Mouse (Mus musculus) ovary, postnatal 14 days (tissue): ENCODE measurements around the gene C1qtnf7.

Experiments
- DNase-seq: peaks from one replicate; pipeline ENCODE4 v3.0.0; 2022; ENCODE audit warnings: low spot score

C1qtnf7 gene

DNA sequence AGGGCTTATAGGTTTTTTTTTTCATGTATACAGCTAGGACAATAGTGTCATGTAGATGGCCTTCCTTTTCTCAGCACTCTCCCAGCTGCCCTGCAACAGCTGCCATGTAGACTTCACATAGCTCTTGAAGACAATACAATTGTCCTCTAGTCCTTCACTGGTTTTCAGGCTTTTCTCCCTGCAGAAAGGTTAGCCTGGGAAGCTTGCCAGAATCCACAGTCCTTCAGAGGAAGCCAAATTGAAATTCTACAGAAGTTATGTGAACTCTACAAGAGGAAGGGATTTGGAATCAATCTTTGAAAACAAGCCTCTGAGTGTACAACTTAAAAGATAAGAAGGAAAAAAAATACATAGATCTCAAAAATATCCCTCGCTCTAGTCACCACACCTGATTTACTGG lies 94.4 kb downstream of the C1qtnf7 start:
- DNase-seq = no peak

DNA sequence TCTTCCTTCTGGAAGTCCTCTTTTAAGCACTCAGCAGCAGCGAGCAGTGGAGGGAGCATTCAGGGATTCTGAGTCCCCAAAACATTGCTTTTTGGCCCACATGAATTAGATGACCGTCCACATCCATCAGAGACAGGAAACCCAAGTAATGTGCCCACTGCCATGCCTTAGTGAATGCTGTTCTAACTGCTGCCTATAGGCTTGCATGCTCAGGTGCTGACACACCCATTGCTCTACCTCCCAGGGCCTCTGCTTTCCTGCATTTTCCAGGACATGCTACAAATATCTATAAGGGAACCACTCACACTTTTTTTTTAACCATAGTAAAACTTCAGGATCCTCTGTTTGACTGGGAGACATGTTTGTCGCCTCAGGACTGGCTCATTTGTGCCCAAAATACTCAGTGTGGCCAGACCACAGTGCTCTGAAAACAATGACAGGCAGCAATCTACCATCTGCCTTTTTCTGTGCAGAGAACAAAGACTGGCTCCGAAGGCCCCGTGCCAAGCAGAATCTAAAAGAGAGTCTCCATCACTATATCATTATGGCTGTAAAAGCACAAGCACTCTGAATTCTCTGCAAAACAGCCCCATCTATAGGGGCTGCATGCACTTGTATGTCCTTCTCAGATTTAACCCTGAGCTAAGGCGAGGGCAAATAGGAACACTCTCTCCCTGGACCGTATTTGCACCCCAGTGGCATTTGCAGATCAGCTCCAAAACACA lies 106.4 kb downstream of the C1qtnf7 start:
- no peak for DNase-seq

DNA sequence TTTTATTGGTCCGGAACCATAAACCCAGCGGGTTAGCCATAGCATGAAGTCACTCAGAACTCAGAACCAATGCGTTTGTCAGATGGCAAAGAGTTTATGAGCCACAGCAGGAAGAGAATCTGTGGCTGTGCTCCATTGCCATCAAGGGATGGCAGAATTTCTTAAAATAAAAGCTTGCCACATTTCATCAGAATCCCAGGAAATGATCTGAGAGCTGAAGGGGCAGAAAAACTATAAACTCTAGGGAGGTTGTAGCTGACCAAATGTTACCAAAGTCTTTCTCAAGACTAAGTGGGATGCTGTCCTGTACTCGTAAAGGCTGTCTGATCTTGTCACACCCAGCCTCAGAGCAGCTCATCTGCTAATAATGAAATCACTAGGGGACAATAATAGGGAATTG lies 110.1 kb downstream of the C1qtnf7 start:
- no peak for DNase-seq

GRCm38 (mm10) chr5:43634071-43634601 lies 118.8 kb downstream of the C1qtnf7 start:
- no peak for DNase-seq

- DNase-seq = no peak
Measured at GRCm38 (mm10) chr5:43634602-43635081, 119.3 kb downstream of the C1qtnf7 start.

GRCm38 (mm10) chr5:43645020-43645419 lies 129.7 kb downstream of the C1qtnf7 start:
- no peak for DNase-seq

DNA sequence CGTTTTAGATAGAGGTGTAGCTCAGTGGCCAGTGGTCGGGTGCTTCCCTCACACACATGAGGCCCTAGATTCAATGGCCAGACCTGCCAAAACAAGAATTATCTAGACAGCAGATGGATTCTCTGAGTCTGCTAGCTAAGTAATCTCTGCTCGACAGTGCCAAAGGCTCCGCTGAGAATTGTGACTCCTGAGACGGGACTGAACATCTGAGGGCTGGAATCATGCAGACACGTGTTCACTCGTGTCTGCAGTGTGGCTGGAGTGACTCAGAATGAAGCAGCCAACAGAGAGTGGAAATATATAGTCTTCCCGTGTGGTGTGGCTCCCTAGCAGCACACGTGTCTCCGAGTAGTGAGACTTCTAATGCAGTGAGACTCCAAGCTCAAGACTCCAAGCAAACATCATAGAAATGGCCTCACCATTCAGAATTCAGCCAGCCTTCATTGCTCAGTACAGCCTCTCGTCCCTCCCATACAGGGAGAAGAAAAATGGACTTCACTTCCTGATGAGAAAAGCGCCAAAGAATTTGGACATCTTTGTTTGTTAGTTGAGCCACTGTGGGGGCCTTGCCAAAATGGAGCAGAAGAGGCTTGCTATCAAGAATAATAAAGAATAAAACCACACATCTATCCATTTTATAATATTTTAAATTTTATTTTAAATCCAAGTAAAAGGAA lies 131.9 kb downstream of the C1qtnf7 start:
- no peak for DNase-seq

- no peak for DNase-seq
Measured at GRCm38 (mm10) chr5:43661498-43661897, 146.2 kb downstream of the C1qtnf7 start.

GRCm38 (mm10) chr5:43661997-43662961 lies 146.9 kb downstream of the C1qtnf7 start, which contains the start of gene Cc2d2a:
Gene Cc2d2a (plus strand): TSS chr5:43662346.
- DNase-seq = peak; percentile 29

DNA sequence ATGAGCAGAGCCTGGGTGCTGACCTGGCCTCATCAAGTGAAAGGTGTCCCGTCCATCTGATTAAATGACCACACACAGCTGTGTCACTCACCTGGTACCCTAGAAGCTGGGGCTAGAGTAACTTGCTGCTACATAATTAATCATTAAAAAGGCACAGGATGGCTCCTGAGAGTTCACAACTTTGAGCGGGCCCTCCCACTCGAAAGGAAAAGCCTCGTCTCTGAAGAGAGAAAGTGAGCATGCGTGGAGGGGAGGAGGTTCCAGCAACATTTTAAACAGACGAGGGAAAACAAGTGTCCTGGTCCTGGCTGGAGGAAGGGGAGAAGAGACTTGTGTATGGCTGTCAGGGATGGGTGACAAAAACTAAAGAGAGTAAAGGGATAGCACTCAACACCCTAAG lies 148.2 kb downstream of the C1qtnf7 start:
- DNase-seq = no peak

- no peak for DNase-seq
Measured at GRCm38 (mm10) chr5:43665144-43665543, 149.8 kb downstream of the C1qtnf7 start.
